9 mouse cellular contexts compared by ENCODE assay signal in the genomic region with DNA sequence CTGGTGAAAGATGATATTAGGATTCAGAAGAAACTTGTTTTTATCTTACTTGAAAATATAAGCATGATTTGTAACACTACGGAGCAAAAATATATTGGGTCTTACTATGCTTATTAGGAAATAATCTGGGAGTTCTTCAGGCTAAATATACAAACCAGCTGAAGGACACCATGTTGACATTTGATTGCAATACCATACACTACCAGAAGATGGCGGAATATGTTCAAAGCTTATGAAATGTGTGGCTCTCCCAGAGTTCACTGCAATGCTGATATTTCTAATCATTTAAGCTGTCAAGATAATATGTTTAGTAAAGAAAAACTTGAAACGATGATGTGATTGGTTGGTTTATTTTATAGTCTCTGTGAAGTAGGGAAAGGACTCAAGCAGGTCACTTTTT.
DNase-seq lines count a peak whose midpoint lies in the region; ATAC-seq and TF ChIP-seq lines count a peak whose summit lies in the region.
"Had no signal": no experiment of that assay in that cellular context is flagged by ENCODE, and none has a peak within 500 bp of the region (broad histone marks: within the 10 kb centered on the region; RNA-seq: fewer than 3 reads in every experiment).

No protein-coding gene starts in this region.

- H3K9ac ChIP-seq in intestine, postnatal 0 days (ENCODE audit: low read depth, low read length): no peak overlapping the region
- H3K9ac ChIP-seq in intestine, embryonic 15.5 days: no peak overlapping the region
- H3K9ac ChIP-seq in stomach, postnatal 0 days (ENCODE audit: low read length): no peak overlapping the region
- H3K9ac ChIP-seq in forebrain, embryonic 16.5 days (replicated peaks; ENCODE audit: low read depth, low read length): no peak overlapping the region
- H3K9ac ChIP-seq: lung, embryonic 15.5 days had no signal

- no peak for TF ChIP-seq POLR2A in cerebellum, adult 2 months (IDR thresholded peaks at IDR 0.05; ENCODE audit: borderline replicate concordance, insufficient read depth, low read length)

- DNase-seq in thymus, postnatal 0 days (ENCODE audit: low spot score): peak; percentile 34
- no peak for DNase-seq in thymus, postnatal 4 days
- peak; percentile 79 for DNase-seq in embryo, embryonic 10.5 days (ENCODE audit: low spot score)
- no peak for DNase-seq in stomach, postnatal 0 days (ENCODE audit: low spot score)
- DNase-seq in cerebellum, adult 2 months: no peak

- no peak overlapping the region for H3K4me2 ChIP-seq in intestine, postnatal 0 days (replicated peaks; ENCODE audit: low read depth)
- no peak overlapping the region for H3K4me2 ChIP-seq in intestine, embryonic 15.5 days (replicated peaks)
- no peak overlapping the region for H3K4me2 ChIP-seq in stomach, postnatal 0 days (replicated peaks; ENCODE audit: low read depth)
- H3K4me2 ChIP-seq in forebrain, embryonic 16.5 days (ENCODE audit: low read length): no peak overlapping the region
- H3K4me2 ChIP-seq: lung, embryonic 15.5 days had no signal

- no peak for ATAC-seq in intestine, postnatal 0 days
- ATAC-seq in intestine, embryonic 15.5 days: no peak
- ATAC-seq in stomach, postnatal 0 days (ENCODE audit: low FRiP score, low TSS enrichment): no peak
- no peak for ATAC-seq in forebrain, embryonic 16.5 days

- 10% methylated on average over 3 of the region's 3 CpGs for WGBS in intestine, postnatal 0 days
- 8% methylated on average over 3 of the region's 3 CpGs for WGBS in intestine, embryonic 15.5 days
- WGBS in stomach, postnatal 0 days: 10% methylated on average over 3 of the region's 3 CpGs
- WGBS in forebrain, embryonic 16.5 days: 14% methylated on average over 3 of the region's 3 CpGs
- 14% methylated on average over 3 of the region's 3 CpGs for WGBS in cerebellum, adult 2 months

- no peaks in the 10 kb centered on the region for H3K36me3 ChIP-seq in intestine, postnatal 0 days (ENCODE audit: control insufficient read depth, insufficient read depth)
- no peaks in the 10 kb centered on the region for H3K36me3 ChIP-seq in intestine, embryonic 15.5 days
- H3K36me3 ChIP-seq in stomach, postnatal 0 days (ENCODE audit: control insufficient read depth, insufficient read depth, low read length): no peaks in the 10 kb centered on the region
- H3K36me3 ChIP-seq in forebrain, embryonic 16.5 days (ENCODE audit: control insufficient read depth, insufficient read depth): no peaks in the 10 kb centered on the region
- H3K36me3 ChIP-seq: lung, embryonic 15.5 days had no signal

- no peaks in the 10 kb centered on the region for H3K27me3 ChIP-seq in intestine, postnatal 0 days (replicated peaks; ENCODE audit: control insufficient read depth, insufficient read depth, low read length)
- no peaks in the 10 kb centered on the region for H3K27me3 ChIP-seq in intestine, embryonic 15.5 days (replicated peaks)
- H3K27me3 ChIP-seq in stomach, postnatal 0 days (ENCODE audit: control insufficient read depth, insufficient read depth, low read length): no peaks in the 10 kb centered on the region
- no peaks in the 10 kb centered on the region for H3K27me3 ChIP-seq in forebrain, embryonic 16.5 days (replicated peaks; ENCODE audit: control insufficient read depth, insufficient read depth, low read length)
- no peaks in the 10 kb centered on the region for H3K27me3 ChIP-seq in cerebellum, adult 2 months (ENCODE audit: control insufficient read depth, insufficient read depth, low read length)
- H3K27me3 ChIP-seq: lung, embryonic 15.5 days had no signal

- peak; percentile 69 for TF ChIP-seq CTCF in intestine, postnatal 0 days (IDR thresholded peaks at IDR 0.05; ENCODE audit: low read depth)
- TF ChIP-seq CTCF in stomach, postnatal 0 days (IDR thresholded peaks at IDR 0.05; ENCODE audit: low read depth): peak; percentile 79
- TF ChIP-seq CTCF in cerebellum, adult 2 months (IDR thresholded peaks at IDR 0.05; ENCODE audit: borderline replicate concordance, insufficient read depth, low read depth, low read length): no peak

- no peak overlapping the region for H3K4me3 ChIP-seq in intestine, postnatal 0 days (ENCODE audit: low read depth, low read length)
- H3K4me3 ChIP-seq in intestine, embryonic 15.5 days (replicated peaks): no peak overlapping the region
- no peak overlapping the region for H3K4me3 ChIP-seq in stomach, postnatal 0 days (ENCODE audit: low read depth, low read length)
- H3K4me3 ChIP-seq in forebrain, embryonic 16.5 days (replicated peaks; ENCODE audit: low read length): no peak overlapping the region
- H3K4me3 ChIP-seq in cerebellum, adult 2 months (replicated peaks; ENCODE audit: insufficient read depth, low read depth, low read length): no peak overlapping the region
- H3K4me3 ChIP-seq: lung, embryonic 15.5 days had no signal

- no peaks in the 10 kb centered on the region for H3K4me1 ChIP-seq in intestine, postnatal 0 days (replicated peaks; ENCODE audit: control insufficient read depth, insufficient read depth, low read length)
- no peaks in the 10 kb centered on the region for H3K4me1 ChIP-seq in intestine, embryonic 15.5 days (replicated peaks)
- no peaks in the 10 kb centered on the region for H3K4me1 ChIP-seq in stomach, postnatal 0 days (replicated peaks; ENCODE audit: control insufficient read depth, insufficient read depth)
- no peaks in the 10 kb centered on the region for H3K4me1 ChIP-seq in forebrain, embryonic 16.5 days (replicated peaks; ENCODE audit: control insufficient read depth, insufficient read depth, low read length)
- H3K4me1 ChIP-seq in cerebellum, adult 2 months (ENCODE audit: control insufficient read depth, insufficient read depth, low read length): no peaks in the 10 kb centered on the region
- H3K4me1 ChIP-seq: lung, embryonic 15.5 days had no signal

- no peak overlapping the region for H3K27ac ChIP-seq in intestine, postnatal 0 days (ENCODE audit: low read depth, low read length)
- H3K27ac ChIP-seq in intestine, embryonic 15.5 days: no peak overlapping the region
- no peak overlapping the region for H3K27ac ChIP-seq in stomach, postnatal 0 days (replicated peaks)
- H3K27ac ChIP-seq in forebrain, embryonic 16.5 days (ENCODE audit: low read length): no peak overlapping the region
- no peak overlapping the region for H3K27ac ChIP-seq in cerebellum, adult 2 months (ENCODE audit: insufficient read depth, low read length)
- H3K27ac ChIP-seq: lung, embryonic 15.5 days had no signal

- TF ChIP-seq EP300 in stomach, postnatal 0 days (optimal IDR thresholded peaks at IDR 0.05): no peak

- H3K9me3 ChIP-seq in intestine, postnatal 0 days (ENCODE audit: control insufficient read depth): no peaks in the 10 kb centered on the region
- no peaks in the 10 kb centered on the region for H3K9me3 ChIP-seq in intestine, embryonic 15.5 days
- H3K9me3 ChIP-seq in stomach, postnatal 0 days (ENCODE audit: control insufficient read depth, low read length): no peaks in the 10 kb centered on the region
- no peaks in the 10 kb centered on the region for H3K9me3 ChIP-seq in forebrain, embryonic 16.5 days (ENCODE audit: control insufficient read depth, low read length)
- H3K9me3 ChIP-seq: lung, embryonic 15.5 days had no signal

Comparison
In these comparisons a context has a peak if more than half of its experiments do, and no peak if none do; other contexts are left out.
1. DNase-seq: peak in thymus, postnatal 0 days (single experiment) and embryo, embryonic 10.5 days (single experiment); none in thymus, postnatal 4 days (single experiment), stomach, postnatal 0 days (single experiment) and cerebellum, adult 2 months (0 of 2).